In the genomic region with DNA sequence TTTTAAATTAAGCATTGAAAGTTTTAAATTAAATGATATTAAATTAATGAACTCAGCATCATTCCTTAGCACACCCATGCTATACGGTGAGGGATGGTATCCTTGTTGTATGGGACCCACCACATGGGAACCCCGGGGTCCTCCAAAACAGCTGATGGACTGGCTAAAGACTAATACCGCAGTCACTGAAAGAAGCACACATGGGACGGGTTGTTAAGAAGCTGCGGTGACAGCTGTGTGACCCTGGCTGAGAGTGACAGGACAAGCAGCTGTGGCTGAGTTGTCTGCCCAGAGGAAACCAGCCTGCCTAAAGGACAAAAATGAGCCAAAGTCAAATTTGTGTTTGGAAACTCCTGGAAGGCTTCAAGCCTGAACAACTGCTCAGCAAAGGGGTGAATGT, we compare ENCODE assay signal across 20 mouse cellular contexts. TPM values are rescaled to one million over a fixed set of nuclear protein-coding genes. Genes with fewer than 3 reads are reported as not detected.
"Had no signal": no experiment of that assay in that cellular context is flagged by ENCODE, and none has a peak within 500 bp of the region (broad histone marks: within the 10 kb centered on the region; RNA-seq: fewer than 3 reads in every experiment).

No protein-coding gene starts in this region.

- H3K9me3 ChIP-seq: midbrain, embryonic 10.5 days; midbrain, embryonic 12.5 days; neural tube, embryonic 13.5 days; neural tube, embryonic 15.5 days; stomach, embryonic 15.5 days had no signal

- H3K27me3 ChIP-seq: midbrain, embryonic 12.5 days; neural tube, embryonic 13.5 days; neural tube, embryonic 15.5 days; stomach, embryonic 15.5 days had no signal

- ATAC-seq: midbrain, embryonic 16.5 days had no signal

- H3K36me3 ChIP-seq: midbrain, embryonic 10.5 days; midbrain, embryonic 12.5 days; neural tube, embryonic 13.5 days; neural tube, embryonic 15.5 days; stomach, embryonic 15.5 days had no signal

- H3K4me2 ChIP-seq: lung, embryonic 14.5 days; midbrain, embryonic 12.5 days; neural tube, embryonic 13.5 days; neural tube, embryonic 15.5 days; stomach, embryonic 15.5 days had no signal

- H3K9ac ChIP-seq: lung, embryonic 14.5 days; midbrain, embryonic 12.5 days; neural tube, embryonic 13.5 days; neural tube, embryonic 15.5 days; stomach, embryonic 15.5 days had no signal

- H3K4me3 ChIP-seq: midbrain, embryonic 10.5 days; midbrain, embryonic 12.5 days; myocyte; neural tube, embryonic 13.5 days; neural tube, embryonic 15.5 days; stomach, embryonic 15.5 days had no signal

- H3K27ac ChIP-seq: midbrain, embryonic 10.5 days; midbrain, embryonic 12.5 days; neural tube, embryonic 13.5 days; neural tube, embryonic 15.5 days; stomach, embryonic 15.5 days; stomach, postnatal 0 days had no signal

- DNase-seq: lung, adult 18-20 months; lung, embryonic 14.5 days; lung, postnatal 10 days; lung, postnatal 4 days; midbrain, embryonic 14.5 days; retina, postnatal 1 day; right cerebral cortex, adult 18-20 months; right cerebral cortex, postnatal 25 days; right cerebral cortex, postnatal 4 days; thymus, adult 2 months; thymus, postnatal 25 days; thymus, postnatal 4 days had no signal

RNA-seq across cellular contexts. Expression of gene Omp, which starts 8.6 kb away (rescaled TPM):
- polyA plus RNA-seq: midbrain, embryonic 12.5 days had no signal

RNA-seq across cellular contexts. Expression of gene B3gnt6, which starts 45.4 kb away (rescaled TPM):
- polyA plus RNA-seq: lung, embryonic 14.5 days; midbrain, embryonic 12.5 days had no signal
